Mouse (Mus musculus): ENCODE data around the gene Gm44965. TPM values are rescaled to one million over a fixed set of nuclear protein-coding genes. Genes with fewer than 3 reads are reported as not detected.

Gene Gm44965
- polyA plus RNA-seq, 1 experiment: not detected

- WGBS: 88% methylated on average over 4 of the region's 4 CpGs
- H3K4me3 ChIP-seq (ENCODE audit: insufficient read depth, low read depth, low read length): no peak overlapping the region
- no peaks in the 10 kb centered on the region for H3K4me1 ChIP-seq (ENCODE audit: control insufficient read depth, insufficient read depth, low read length)
- TF ChIP-seq POLR2A (IDR thresholded peaks at IDR 0.05; ENCODE audit: insufficient read depth, low read depth, low read length) (no peak), CTCF (IDR thresholded peaks at IDR 0.05; ENCODE audit: insufficient read depth, low read depth, low read length) (no peak)
- no peak overlapping the region for H3K27ac ChIP-seq (ENCODE audit: insufficient read depth, low read depth, low read length)
Measured at GRCm38 (mm10) chr6:48664750-48665149, 71.0 kb downstream of the Gm44965 start.

GRCm38 (mm10) chr6:48665471-48665870 is 71.7 kb downstream of the Gm44965 start:
- no peaks in the 10 kb centered on the region for H3K4me1 ChIP-seq (ENCODE audit: control insufficient read depth, insufficient read depth, low read length)
- 94% methylated on average over 9 of the region's 9 CpGs for WGBS
- H3K27ac ChIP-seq (ENCODE audit: insufficient read depth, low read depth, low read length): no peak overlapping the region
- TF ChIP-seq CTCF (IDR thresholded peaks at IDR 0.05; ENCODE audit: insufficient read depth, low read depth, low read length) (no peak), POLR2A (IDR thresholded peaks at IDR 0.05; ENCODE audit: insufficient read depth, low read depth, low read length) (no peak)
- H3K4me3 ChIP-seq (ENCODE audit: insufficient read depth, low read depth, low read length): no peak overlapping the region

GRCm38 (mm10) chr6:48666159-48666586 is 72.4 kb downstream of the Gm44965 start:
- Histone ChIP-seq H3K4me3 (ENCODE audit: insufficient read depth, low read depth, low read length) (no peak overlapping the region), H3K4me1 (ENCODE audit: control insufficient read depth, insufficient read depth, low read length) (no peaks in the 10 kb centered on the region), H3K27ac (ENCODE audit: insufficient read depth, low read depth, low read length) (no peak overlapping the region)
- no peak for TF ChIP-seq POLR2A (IDR thresholded peaks at IDR 0.05; ENCODE audit: insufficient read depth, low read depth, low read length)
- TF ChIP-seq CTCF (IDR thresholded peaks at IDR 0.05; ENCODE audit: insufficient read depth, low read depth, low read length): no peak
- 72% methylated on average over 7 of the region's 7 CpGs for WGBS

- no peak for TF ChIP-seq CTCF (IDR thresholded peaks at IDR 0.05; ENCODE audit: insufficient read depth, low read depth, low read length)
- TF ChIP-seq POLR2A (IDR thresholded peaks at IDR 0.05; ENCODE audit: insufficient read depth, low read depth, low read length): no peak
- Histone ChIP-seq H3K4me3 (ENCODE audit: insufficient read depth, low read depth, low read length) (no peak overlapping the region), H3K27ac (ENCODE audit: insufficient read depth, low read depth, low read length) (no peak overlapping the region), H3K4me1 (ENCODE audit: control insufficient read depth, insufficient read depth, low read length) (no peaks in the 10 kb centered on the region)
Measured at GRCm38 (mm10) chr6:48668022-48668421, 74.3 kb downstream of the Gm44965 start.

Other genes starting within 250 kb of the Gm44965 start
- 129 TPM in 1 of 2 replicates, not detected in the other for gene Krba1, start 198.4 kb upstream of the Gm44965 start, polyA plus RNA-seq (2012; ENCODE audit: insufficient read depth, insufficient read length, low replicate concordance, missing spikeins)
- not detected in 2 replicates for gene Zfp467, start 148.1 kb upstream of the Gm44965 start, polyA plus RNA-seq (2012; ENCODE audit: insufficient read depth, insufficient read length, low replicate concordance, missing spikeins)
- not detected in 2 replicates for gene Sspo, start 145.7 kb upstream of the Gm44965 start, polyA plus RNA-seq (2012; ENCODE audit: insufficient read depth, insufficient read length, low replicate concordance, missing spikeins)
- gene Atp6v0e2, start 56.3 kb upstream of the Gm44965 start, polyA plus RNA-seq (2012; ENCODE audit: insufficient read depth, insufficient read length, low replicate concordance, missing spikeins): 480 TPM in 1 of 2 replicates, not detected in the other
- gene Lrrc61, start 39.1 kb upstream of the Gm44965 start, polyA plus RNA-seq (2012; ENCODE audit: insufficient read depth, insufficient read length, low replicate concordance, missing spikeins): not detected in 2 replicates
- not detected in 2 replicates for gene Rarres2, start 21.2 kb upstream of the Gm44965 start, polyA plus RNA-seq (2012; ENCODE audit: insufficient read depth, insufficient read length, low replicate concordance, missing spikeins)
- gene Gm45021, start 4.3 kb upstream of the Gm44965 start, polyA plus RNA-seq (2012; ENCODE audit: insufficient read depth, insufficient read length, low replicate concordance, missing spikeins): not detected in 2 replicates
- gene Repin1, start 58 bp upstream of the Gm44965 start, polyA plus RNA-seq (2012; ENCODE audit: insufficient read depth, insufficient read length, low replicate concordance, missing spikeins): not detected in 2 replicates
- not detected in 2 replicates for gene Zfp775, start 8.1 kb downstream of the Gm44965 start, polyA plus RNA-seq (2012; ENCODE audit: insufficient read depth, insufficient read length, low replicate concordance, missing spikeins)
- gene AI854703, start 32.8 kb downstream of the Gm44965 start, polyA plus RNA-seq (2012; ENCODE audit: insufficient read depth, insufficient read length, low replicate concordance, missing spikeins): not detected in 2 replicates
- gene Gimap8, start 53.3 kb downstream of the Gm44965 start, polyA plus RNA-seq (2012; ENCODE audit: insufficient read depth, insufficient read length, low replicate concordance, missing spikeins): not detected in 2 replicates
- not detected in 2 replicates for gene Gimap9, start 82.2 kb downstream of the Gm44965 start, polyA plus RNA-seq (2012; ENCODE audit: insufficient read depth, insufficient read length, low replicate concordance, missing spikeins)
- not detected in 2 replicates for gene Gimap4, start 90.6 kb downstream of the Gm44965 start, polyA plus RNA-seq (2012; ENCODE audit: insufficient read depth, insufficient read length, low replicate concordance, missing spikeins)
- 336 TPM in 1 of 2 replicates, not detected in the other for gene Gimap6, start 114.3 kb downstream of the Gm44965 start, polyA plus RNA-seq (2012; ENCODE audit: insufficient read depth, insufficient read length, low replicate concordance, missing spikeins)
- gene Gm28053, start 124.7 kb downstream of the Gm44965 start, polyA plus RNA-seq (2012; ENCODE audit: insufficient read depth, insufficient read length, low replicate concordance, missing spikeins): not detected in 2 replicates
- not detected in 2 replicates for gene Gimap7, start 124.7 kb downstream of the Gm44965 start, polyA plus RNA-seq (2012; ENCODE audit: insufficient read depth, insufficient read length, low replicate concordance, missing spikeins)
- not detected in 2 replicates for gene Gimap1, start 145.1 kb downstream of the Gm44965 start, polyA plus RNA-seq (2012; ENCODE audit: insufficient read depth, insufficient read length, low replicate concordance, missing spikeins)
- not detected in 2 replicates for gene Gimap5, start 152.3 kb downstream of the Gm44965 start, polyA plus RNA-seq (2012; ENCODE audit: insufficient read depth, insufficient read length, low replicate concordance, missing spikeins)
- gene Gimap3, start 176.9 kb downstream of the Gm44965 start, polyA plus RNA-seq (2012; ENCODE audit: insufficient read depth, insufficient read length, low replicate concordance, missing spikeins): not detected in 2 replicates
- gene Tmem176a, start 247.0 kb downstream of the Gm44965 start, polyA plus RNA-seq (2012; ENCODE audit: insufficient read depth, insufficient read length, low replicate concordance, missing spikeins): not detected in 2 replicates
- gene Tmem176b, start 247.6 kb downstream of the Gm44965 start, polyA plus RNA-seq (2012; ENCODE audit: insufficient read depth, insufficient read length, low replicate concordance, missing spikeins): not detected in 2 replicates